Mouse (Mus musculus) yolk sac, embryonic 10.5 days (tissue): ENCODE measurements around the gene Cebpzos.

ENCODE experiments used
- DNase-seq: peaks from one replicate; pipeline ENCODE4 v3.0.0-alpha.2; 2017; ENCODE audit warnings: low spot score

Cebpzos gene

DNA sequence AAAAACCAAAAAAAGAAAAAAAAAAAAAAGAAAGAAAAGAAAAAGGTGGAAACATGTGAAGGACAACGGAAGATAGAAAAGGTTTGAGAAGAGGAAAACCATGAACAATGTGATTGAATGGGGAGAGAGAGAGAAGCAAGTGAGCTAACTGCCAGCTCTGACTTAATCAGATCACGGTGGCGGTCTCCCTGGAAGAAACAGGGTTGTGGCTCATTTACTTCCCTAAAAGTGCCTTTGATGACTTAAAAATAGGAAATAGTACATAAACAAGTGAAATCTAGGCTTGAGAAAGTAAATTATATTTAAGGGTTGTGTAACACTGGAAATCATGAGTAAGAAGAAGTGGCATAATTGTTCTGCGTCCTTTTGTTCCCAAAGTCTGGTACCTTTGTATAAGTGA is 22.6 kb downstream of the Cebpzos start:
- DNase-seq, result no peak

- DNase-seq, result no peak
Observed at GRCm38 (mm10) chr17:78942579-78942978, 26.3 kb downstream of the Cebpzos start.

GRCm38 (mm10) chr17:78951225-78951624 is 34.9 kb downstream of the Cebpzos start:
- no peak for DNase-seq

DNA sequence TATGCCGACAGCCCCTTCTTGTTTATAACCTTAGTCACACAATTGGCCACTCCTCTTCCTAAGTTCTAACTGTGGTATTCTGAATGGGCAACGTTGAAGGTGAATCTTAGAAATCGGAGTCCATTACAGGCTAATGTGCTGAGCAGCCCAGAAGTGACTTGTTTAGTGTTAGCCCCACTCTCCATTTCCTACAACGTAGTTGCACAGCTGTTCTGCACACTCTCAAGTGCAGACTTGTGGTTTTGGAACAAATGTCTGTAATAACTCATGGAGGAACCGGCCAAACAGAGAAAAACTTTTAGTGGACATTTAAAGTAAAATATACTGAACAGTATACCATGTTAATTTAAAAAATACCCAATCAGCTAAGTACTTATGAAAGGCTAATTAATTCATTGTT is 35.8 kb downstream of the Cebpzos start:
- no peak for DNase-seq

DNA sequence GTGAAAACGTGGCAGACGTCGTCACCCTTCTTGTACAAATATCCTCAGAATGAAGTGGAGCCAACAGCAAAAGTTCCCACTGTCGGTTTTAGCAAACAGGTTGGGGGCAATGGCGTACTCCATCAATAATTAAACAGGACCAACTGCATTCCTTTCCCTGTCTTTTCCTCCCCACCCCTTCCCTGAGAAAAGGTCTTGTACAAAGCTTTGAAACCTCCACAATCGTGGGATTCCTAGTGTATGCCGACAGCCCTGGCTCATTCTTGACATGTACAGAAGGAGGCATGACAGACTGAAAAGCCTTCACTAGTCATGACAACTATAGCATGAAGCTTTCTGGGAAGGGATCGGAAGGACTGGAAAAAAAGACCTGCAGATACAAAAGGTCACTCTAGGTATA is 36.9 kb downstream of the Cebpzos start:
- peak; percentile 72 for DNase-seq

DNA sequence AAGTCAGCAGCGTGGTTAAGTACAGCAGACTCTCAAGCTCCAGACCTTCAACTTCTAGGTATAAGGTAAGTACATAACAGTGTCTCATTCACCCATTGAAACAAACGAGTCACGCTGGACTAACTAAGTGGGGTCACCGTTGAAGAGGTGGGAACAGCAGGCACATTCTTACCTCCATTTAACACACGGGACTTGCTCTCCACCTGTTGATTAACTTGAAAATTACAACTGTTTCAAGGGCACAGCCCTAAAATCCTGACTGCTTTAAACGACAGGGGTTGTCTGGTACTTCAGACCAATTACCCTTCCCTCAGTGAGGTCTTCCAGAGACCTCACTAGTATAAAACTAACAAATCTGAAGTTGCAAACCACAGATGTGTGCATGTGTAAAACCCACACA is 43.2 kb downstream of the Cebpzos start:
- no peak for DNase-seq

GRCm38 (mm10) chr17:78964387-78964786 is 48.1 kb downstream of the Cebpzos start:
- no peak for DNase-seq

GRCm38 (mm10) chr17:78966092-78966883 is 50.0 kb downstream of the Cebpzos start:
- DNase-seq, result no peak

GRCm38 (mm10) chr17:78968500-78968899 is 52.2 kb downstream of the Cebpzos start:
- DNase-seq, result no peak
